Mouse (Mus musculus): ENCODE results near the gene Spc24. TPM values are rescaled to one million over a fixed set of nuclear protein-coding genes. Genes with fewer than 3 reads are reported as not detected.

Gene Spc24
- total RNA-seq (2023), result 10 to 100 TPM; 32.1 to 43.7 TPM

GRCm38 (mm10) chr9:21760155-21761088, at the start of gene Spc24:
Gene Spc24 (minus strand): TSS chr9:21760303.

GRCm38 (mm10) chr9:21798345-21799009, 38.4 kb upstream of the Spc24 start, which contains the start of gene Kank2:
Gene Kank2 (minus strand): TSS chr9:21798744.

GRCm38 (mm10) chr9:21723377-21724146, 36.5 kb downstream of the Spc24 start, which contains the start of gene Ldlr:
Gene Ldlr (plus strand): TSS chr9:21723483.

Other genes with a start within 250 kb of the Spc24 start
- 100 to 1,000 TPM; 219 to 227 TPM for gene AB124611, start 234.1 kb downstream of the Spc24 start, total RNA-seq (2023)
- gene Carm1, start 213.4 kb downstream of the Spc24 start, total RNA-seq (2023), result 10 to 100 TPM; 34.6 to 37.5 TPM
- 10 to 100 TPM; 17.7 to 18.5 TPM for gene Timm29, start 167.6 kb downstream of the Spc24 start, total RNA-seq (2023)
- 1 to 10 TPM; 8.5 to 9.1 TPM for gene Yipf2, start 167.5 kb downstream of the Spc24 start, total RNA-seq (2023)
- 10 to 100 TPM; 56.3 to 60.9 TPM for gene Smarca4, start 144.1 kb downstream of the Spc24 start, total RNA-seq (2023)
- 10 to 100 TPM; 57.9 to 62.6 TPM for gene Ldlr, start 36.8 kb downstream of the Spc24 start, total RNA-seq (2023)
- gene Kank2, start 38.4 kb upstream of the Spc24 start, total RNA-seq (2023), result under 1 TPM; 0.70 to 0.84 TPM
- not detected for gene Angptl8, start 75.2 kb upstream of the Spc24 start, total RNA-seq (2023)
- gene Dock6, start 92.3 kb upstream of the Spc24 start, total RNA-seq (2023), result 1 to 10 TPM; 2.6 to 4.3 TPM
- gene Rab3d, start 157.9 kb upstream of the Spc24 start, total RNA-seq (2023), result 100 to 1,000 TPM; 154 to 156 TPM
- 1 to 10 TPM in 1 of 2 experiments, under 1 TPM in 1; 0.77 to 1.5 TPM for gene Ccdc159, start 167.2 kb upstream of the Spc24 start, total RNA-seq (2023)
- gene Tmem205, start 167.3 kb upstream of the Spc24 start, total RNA-seq (2023), result 10 to 100 TPM; 17.0 to 20.7 TPM
- gene Plppr2, start 176.7 kb upstream of the Spc24 start, total RNA-seq (2023), result 1 to 10 TPM; 1.2 to 1.4 TPM
- gene Swsap1, start 195.5 kb upstream of the Spc24 start, total RNA-seq (2023), result 1 to 10 TPM; 4.3 to 4.5 TPM
- 10 to 100 TPM in 1 of 2 experiments, 1 to 10 TPM in 1; 10.0 to 15.7 TPM for gene Epor, start 203.2 kb upstream of the Spc24 start, total RNA-seq (2023)
- gene Rgl3, start 229.1 kb upstream of the Spc24 start, total RNA-seq (2023), result not detected
- not detected for gene Ccdc151, start 242.3 kb upstream of the Spc24 start, total RNA-seq (2023)
- 10 to 100 TPM; 55.2 to 67.9 TPM for gene Prkcsh, start 242.5 kb upstream of the Spc24 start, total RNA-seq (2023)

Data from neutrophil, adult 83 days (primary cell).